Mouse (Mus musculus): ENCODE results near the gene Dnah11.
A peak's percentile ranks its signal among the peaks of the same experiment; 100 is the strongest.

The Dnah11 gene

DNA sequence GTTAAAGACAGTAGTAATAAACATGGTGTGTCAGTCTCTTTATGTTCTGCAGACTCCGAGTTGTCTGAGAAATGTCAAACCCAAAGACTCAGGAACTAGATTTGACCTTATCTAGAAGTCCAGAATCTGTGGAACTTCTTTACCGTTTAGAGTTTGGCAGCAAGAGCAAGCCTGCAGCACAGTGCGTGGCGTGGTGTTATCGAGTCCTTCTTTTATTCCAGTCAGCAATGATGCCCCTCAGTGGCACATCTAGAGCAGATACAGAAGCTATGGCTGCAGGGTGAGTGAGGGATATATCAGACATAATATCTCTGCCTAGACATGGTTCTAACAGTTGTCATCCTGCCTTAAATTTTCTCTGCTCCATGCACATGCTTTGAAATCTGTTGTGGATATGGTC is 336.2 kb downstream of the Dnah11 start:
- no peak for DNase-seq (ENCODE audit: low spot score in 2 of 2)

DNA sequence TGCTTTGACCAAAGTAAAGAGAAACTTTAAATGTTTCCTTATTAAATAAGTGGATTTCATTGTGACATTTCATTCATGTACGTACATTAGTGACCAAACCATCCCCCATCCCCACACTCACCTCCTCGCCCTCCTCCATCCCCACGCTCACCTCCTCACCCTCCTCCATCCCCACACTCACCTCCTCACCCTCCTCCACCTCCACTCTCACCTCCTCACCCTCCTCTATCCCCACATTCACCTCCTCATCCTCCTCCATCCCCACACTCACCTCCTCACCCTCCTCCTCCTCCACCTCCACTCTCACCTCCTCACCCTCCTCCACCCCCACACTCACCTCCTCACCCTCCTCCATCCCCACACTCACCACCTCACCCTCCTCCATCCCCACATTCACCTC is 337.6 kb downstream of the Dnah11 start:
- no peak for DNase-seq (ENCODE audit: low spot score in 2 of 2)

DNA sequence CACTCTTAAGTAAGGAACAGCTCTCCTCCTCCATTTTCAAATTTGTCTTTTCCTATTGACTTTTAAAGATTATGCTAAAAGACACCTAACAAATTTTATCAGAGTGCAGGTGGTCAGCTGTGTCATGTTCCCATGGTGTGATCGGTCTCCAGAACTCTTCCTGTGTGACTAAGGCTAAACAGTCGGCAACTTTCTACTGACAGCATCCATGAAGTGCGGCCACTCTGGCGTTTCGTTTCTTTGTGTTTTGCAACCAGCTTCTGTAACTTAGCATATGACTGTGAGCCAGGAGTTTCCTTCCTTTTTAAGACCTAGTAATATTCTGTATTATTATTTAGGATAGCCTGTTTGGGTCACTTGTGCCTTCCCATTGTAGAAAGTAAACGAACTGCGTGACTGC is 338.0 kb downstream of the Dnah11 start:
- DNase-seq (ENCODE audit: low spot score in 2 of 2), result no peak

DNA sequence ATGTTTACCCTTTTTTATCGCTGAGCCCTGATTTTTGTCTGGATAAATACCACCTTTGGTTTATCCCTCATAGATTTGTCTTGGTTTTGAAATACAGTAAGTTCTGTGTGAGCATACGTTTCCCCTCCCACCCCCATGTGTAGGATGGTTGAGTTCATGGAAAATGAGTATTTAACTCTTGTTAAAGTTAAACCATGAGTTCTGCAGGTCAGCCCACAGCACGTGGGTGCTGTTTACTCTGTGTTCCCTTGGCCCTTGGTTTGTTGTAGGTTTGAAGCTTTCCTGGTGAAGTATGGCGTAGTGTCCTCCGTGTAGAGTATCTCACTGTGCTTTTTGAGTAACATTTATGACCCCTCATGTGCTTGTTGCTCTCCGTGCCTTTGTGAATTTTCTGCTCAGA is 341.0 kb downstream of the Dnah11 start:
- no peak for DNase-seq (ENCODE audit: low spot score in 2 of 2)

DNA sequence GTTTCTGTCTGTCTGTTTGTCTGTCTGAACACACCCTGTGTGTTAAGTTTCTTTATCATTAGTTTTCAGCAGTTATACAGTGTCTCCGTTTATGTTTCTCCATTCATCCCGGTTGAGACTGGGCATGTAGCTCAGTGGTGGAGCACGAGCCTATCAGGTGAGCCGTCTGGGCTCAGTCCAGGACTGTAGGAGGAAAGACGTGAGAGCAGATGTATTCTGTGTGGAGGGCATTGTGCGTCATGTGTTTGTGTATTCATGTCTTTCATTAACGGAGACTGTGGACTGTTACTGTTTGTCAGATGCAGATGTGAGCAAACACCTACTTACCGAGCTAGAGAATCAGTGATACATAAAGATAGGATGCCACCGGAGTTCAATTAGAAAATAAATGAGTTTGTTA is 341.8 kb downstream of the Dnah11 start:
- no peak for DNase-seq (ENCODE audit: low spot score in 2 of 2)

DNA sequence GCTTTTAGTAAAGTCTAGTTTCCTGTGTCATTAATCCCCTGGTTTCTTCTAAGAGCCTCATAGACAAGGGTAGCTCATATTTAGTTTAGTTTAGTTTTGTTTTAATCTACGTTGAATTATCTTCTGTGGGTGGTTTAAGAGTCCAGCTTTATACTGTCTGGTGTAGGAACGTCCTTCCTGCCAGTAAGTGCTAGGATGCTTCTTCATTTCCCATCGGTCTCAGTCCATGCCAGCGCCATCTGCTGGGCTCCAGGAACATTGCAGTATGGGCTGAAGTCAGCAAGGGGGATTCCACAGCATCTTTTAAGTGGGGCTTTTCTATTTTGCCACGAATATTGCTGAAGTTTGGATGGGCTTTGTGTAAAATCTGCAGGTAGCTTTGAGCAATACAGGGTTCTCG is 345.5 kb downstream of the Dnah11 start:
- DNase-seq (ENCODE audit: low spot score in 2 of 2), result peak in 1 of 2 experiments; percentile 15

DNA sequence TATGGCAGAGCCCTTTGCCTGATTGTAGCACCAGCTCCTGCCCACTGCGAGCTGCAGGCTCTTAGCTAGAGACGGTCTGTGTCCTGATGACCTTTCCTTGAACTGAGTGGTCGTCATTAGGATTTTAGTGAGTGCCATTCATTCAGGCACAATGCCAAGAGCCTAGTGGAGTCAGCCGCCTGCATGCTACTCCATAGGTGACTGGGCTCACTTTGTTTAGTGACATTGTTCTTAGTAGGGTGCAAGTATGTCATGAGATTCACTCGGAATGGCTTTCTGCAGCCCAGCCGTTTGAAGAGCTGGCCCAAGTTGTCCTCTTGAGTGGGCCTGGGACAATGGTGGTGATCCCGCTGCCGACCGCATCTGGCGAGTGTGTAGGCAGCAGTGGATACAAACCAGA is 348.4 kb downstream of the Dnah11 start:
- DNase-seq (ENCODE audit: low spot score in 2 of 2), result no peak

DNA sequence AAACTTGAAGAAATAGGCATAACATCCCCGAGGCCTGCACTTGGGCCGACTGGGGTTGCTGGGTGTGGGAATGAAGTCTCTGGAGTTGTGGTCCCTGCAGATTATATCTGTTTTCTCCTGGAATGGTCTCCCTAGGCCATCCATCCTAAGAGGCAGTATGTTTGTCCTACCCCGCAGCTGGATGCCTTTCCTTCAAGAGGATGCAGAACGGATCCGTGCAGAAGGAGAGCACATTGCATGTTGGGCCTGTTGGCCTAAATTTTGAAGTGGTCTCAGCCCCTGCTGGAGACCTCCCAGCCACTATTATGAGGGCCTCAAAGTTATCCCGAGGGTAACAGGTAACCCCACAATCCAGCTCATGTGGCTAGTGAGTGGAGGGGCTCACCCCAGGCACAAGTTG is 350.2 kb downstream of the Dnah11 start:
- DNase-seq (ENCODE audit: low spot score in 2 of 2), result no peak

DNA sequence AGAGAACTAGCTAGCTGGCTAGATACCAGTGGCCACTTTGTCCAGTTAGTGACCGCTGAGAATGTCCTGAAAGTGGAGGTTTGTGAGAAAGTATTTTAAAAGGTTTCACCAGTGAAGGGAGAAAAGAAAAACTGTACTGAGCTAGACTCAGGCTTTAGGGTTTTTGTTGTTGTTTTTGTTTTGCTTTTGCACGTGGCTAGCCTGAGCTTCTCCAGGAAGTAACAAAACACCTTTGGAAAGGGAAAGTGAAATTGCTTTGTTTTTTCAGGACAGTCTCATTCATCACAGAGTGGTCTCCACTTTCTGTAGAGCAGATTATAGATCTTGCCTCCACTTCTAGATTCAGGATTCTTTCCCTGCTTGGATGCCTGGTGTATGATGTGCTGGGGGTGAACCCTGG is 353.9 kb downstream of the Dnah11 start:
- no peak for DNase-seq (ENCODE audit: low spot score in 2 of 2)

DNA sequence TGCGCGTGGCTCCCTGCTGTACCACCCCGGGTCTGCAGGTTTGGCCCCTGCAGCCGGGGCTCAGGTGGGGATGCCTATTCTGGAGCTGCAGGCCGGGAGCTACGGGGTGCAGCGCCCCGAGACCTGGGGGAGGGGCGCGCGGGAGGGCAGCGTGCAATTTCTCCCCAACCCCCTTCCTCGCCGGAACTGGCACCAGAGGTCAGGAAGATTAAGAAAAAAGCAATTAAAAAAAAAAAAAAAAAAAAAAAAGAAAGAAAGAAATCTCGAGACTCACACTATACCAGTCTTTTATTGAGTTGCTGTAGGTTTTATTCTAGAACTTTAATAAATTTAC is 354.8 kb downstream of the Dnah11 start:
- DNase-seq (ENCODE audit: low spot score in 2 of 2), result no peak

DNA sequence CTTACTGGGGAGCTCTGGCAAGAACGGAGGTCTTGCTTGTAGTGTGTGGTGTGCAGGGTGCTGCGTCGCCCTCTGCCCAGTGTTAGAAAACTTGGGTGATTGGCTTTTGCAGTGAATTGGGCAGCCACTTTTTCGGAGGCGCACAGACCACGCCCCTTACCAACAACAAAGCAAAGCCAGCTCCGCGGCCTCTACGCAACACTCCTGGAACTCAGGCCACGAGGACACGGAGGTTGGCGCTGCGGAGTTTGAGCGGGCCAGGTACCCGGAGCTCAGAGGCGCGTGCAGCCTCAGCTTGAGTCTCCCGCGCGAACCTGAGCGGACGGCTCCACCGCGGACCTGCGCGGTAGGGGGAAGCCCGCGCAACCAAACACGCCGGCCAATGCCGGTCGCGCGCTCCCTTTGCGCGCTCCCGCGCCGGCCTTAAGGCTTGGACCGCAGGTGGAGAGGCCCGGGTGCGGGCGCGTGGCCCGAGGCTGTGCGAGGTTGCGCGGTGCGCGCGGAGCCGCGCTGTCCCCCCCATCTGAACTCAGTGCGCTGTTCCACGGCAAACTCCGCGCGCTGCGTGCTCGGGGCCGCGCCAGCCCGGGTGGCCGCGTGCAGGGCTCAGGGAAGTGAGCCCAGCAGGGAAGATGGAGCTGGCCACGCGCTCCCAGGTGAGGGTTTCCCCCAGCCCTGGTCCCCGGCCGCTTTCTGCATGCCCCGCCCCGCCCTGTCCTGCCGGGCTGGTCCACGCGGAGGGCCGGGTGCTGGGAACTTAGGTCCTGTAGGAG is 355.4 kb downstream of the Dnah11 start:
- peak; percentile 13 to 16 for DNase-seq (ENCODE audit: low spot score in 2 of 2)

DNA sequence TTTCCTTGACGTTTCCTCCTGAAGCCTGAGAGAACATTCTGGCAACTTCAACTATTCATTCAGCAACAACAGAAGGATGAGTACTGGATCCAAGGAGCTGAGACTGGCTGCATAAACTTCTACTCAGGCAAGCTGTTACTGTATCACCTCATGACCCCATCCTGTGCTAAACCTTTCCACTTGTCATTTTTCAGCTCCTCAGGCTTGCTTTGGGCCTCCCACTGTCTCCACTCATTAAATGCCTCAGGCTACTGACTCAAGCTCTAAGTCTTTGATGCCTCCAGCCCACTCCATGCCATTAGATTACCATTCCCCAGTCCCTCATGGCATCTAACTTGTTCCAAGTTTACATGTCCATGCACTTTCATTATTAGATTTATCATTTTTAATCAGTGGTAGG is 356.2 kb downstream of the Dnah11 start:
- DNase-seq (ENCODE audit: low spot score in 2 of 2), result no peak

DNA sequence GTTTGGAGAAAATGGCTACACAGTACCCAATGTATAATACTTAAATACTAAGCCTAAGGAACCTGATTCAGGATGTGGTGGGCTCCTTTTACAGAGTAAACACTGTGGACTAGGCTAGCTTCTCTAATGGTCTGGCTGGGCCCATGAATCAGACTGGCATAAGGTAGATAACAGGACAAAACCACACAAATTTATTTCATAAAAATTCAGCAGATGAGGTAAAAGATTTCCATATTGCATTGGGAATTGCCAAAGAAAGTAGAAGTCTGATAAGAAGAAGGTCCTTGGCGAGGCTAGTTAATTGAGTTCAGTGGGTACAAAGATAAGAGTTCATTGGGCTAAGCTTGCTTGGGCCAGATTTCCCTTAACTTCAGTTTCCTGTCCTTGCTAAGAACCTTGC is 358.1 kb downstream of the Dnah11 start:
- DNase-seq (ENCODE audit: low spot score in 2 of 2), result no peak

DNA sequence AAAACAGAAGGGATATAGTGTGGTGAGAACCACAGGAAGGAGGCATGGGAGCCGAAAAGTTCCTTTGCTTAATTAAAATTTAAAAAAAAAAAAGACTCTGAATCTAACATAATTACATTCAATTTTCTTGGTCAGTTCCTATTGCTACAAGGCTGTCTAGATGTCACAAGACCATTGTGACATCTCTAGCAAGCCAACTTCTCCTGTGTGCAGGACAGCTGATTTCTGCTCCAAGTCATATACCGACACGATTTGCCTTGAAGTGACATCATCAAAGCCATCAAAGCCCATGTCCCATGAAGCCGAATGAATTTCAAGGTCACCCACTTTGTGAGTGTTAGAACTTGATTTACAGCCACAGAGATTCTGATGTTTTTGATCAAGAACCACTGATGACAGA is 361.5 kb downstream of the Dnah11 start:
- DNase-seq (ENCODE audit: low spot score in 2 of 2), result no peak

DNA sequence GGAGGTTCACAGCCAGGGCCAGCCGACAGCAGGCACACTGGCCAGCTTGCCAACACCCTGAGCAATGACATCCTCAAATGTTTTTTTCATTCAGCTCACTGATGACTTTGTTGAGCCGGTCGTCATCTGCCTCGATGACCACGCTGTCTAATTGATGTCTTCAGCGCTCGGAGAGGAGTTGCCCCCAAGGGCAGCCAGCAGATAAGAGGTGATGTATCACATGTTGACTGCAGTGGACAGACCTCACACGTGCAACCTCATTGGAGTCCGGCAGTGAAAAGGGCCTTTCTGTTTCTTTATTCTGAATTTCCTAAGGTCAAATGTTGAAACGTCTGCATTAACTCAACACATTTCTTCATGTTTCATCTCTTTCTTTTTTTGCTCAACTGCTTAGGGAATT is 363.5 kb downstream of the Dnah11 start:
- DNase-seq (ENCODE audit: low spot score in 2 of 2), result no peak

DNA sequence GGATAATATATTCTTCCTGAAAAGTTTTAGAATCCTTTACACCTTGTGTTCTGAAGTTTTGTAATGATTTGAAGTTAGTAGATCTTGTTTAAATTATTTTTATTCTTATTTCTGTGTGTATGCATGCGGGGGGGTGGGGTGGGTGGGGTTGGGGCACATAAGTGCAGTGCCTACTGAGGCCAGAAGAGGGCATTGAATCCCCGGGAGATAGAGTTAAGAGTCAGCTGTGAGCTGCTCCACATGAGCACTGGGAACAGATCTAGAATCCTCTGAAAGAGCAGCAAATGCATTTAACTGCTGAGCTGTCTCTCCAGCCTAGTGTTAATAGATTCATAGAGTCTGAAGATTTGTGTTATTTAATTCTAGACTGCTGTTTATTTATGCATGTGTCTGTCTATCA is 364.2 kb downstream of the Dnah11 start:
- no peak for DNase-seq (ENCODE audit: low spot score in 2 of 2)

DNA sequence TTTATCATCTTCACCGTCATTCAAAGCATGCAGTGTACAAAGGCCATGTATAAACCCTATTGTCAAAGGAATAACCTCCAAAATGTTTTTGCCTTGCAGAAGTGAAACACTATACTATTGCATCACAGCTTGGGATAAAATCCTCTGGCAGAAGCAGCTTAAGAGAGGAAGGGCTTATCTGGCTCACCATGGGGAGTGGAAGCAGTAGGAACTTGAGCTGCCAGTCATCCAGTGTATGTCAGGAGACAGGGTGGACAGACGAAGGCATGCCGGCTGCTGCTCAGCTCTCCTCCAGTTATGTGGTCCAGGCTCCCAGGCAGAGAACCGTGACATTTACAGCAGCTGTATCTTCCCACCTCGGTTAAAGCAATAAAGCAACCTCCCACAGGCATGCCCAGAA is 366.7 kb downstream of the Dnah11 start:
- no peak for DNase-seq (ENCODE audit: low spot score in 2 of 2)

DNA sequence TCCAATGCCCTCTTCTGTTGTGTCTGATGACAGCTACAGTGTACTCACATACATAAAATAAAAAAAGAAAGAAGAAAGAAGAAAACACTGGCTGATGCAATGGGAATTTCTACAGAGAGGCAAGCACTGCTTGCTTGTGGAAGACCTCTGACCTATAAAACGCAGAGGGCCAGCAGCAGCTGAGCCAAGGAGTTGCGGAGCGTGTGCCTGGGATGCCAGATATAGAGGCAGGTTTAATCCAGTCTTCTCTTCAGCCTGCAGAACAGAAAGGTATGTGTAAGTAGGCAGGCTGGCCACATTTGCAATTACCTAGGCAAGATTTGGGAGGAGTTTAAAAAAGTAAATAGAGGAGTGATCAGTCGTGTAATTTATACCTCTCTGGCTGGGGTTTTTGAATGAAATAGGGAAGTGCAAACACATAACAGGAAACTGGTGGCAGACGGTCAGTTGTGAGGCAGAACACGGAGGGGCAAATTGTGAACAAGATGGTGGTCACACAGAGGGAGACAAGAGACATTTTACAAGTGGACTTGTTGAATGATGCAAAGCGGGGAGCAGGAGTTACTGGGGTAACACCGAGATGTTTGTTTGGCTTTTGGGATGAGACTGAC is 367.4 kb downstream of the Dnah11 start:
- no peak for DNase-seq (ENCODE audit: low spot score in 2 of 2)

DNA sequence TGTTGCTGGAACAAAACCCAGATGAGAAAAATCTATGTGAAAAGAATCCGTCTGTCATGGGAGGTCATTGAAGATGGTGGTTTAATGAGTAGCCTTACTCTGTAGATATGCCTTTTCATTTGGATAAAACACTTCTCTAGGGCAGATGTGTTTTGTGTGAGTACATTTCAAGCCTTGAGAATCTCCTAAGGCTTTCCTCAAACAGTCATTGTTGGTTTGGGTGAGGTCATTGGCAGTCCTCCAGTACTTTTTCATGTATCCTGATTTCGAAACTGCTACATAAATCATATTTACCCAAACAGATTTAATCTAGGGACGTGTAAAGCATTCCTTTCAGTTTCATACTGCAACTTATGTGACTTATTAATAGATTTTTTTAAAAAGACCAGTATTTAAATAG is 370.5 kb downstream of the Dnah11 start:
- DNase-seq (ENCODE audit: low spot score in 2 of 2), result no peak
